Mouse (Mus musculus) spleen, adult 2 months (tissue): Measurements from ENCODE around the gene Hist3h2ba. TPM values are rescaled to one million over a fixed set of nuclear protein-coding genes. Genes with fewer than 3 reads are reported as not detected.
A peak's percentile ranks its signal among the peaks of the same experiment; 100 is the strongest.

Experiments
- DNase-seq, 2 experiments: peaks; one replicate each; pipeline versions ENCODE4 v3.0.0 to v3.0.0-alpha.2; 2012 to 2021; ENCODE audit warnings: low spot score in 2 of 2, low read depth in 1 of 2
- H3K27ac ChIP-seq: fragments of 200-500 bp; 2 replicates; pipeline ENCODE4 v1.5.1; 2012; ENCODE audit warnings: low read length, inconsistent platforms; ENCODE audit not compliant: insufficient read depth
- H3K27me3 ChIP-seq: fragments of 200-500 bp; 2 replicates; pipeline ENCODE4 v1.6.1; 2012; ENCODE audit warnings: mild to moderate bottlenecking, moderate library complexity, low read length, inconsistent platforms; ENCODE audit not compliant: control insufficient read depth, insufficient read depth
- H3K36me3 ChIP-seq: fragments of 200-500 bp; 2 replicates; pipeline ENCODE4 v1.6.1; 2012; ENCODE audit warnings: mild to moderate bottlenecking, low read length, inconsistent platforms; ENCODE audit not compliant: control insufficient read depth, insufficient read depth
- H3K4me1 ChIP-seq: fragments of 200-500 bp; 2 replicates; pipeline ENCODE4 v1.6.1; 2011; ENCODE audit warnings: inconsistent platforms; ENCODE audit not compliant: control insufficient read depth, insufficient read depth, insufficient read length
- H3K4me3 ChIP-seq: fragments of 200-500 bp; 2 replicates; pipeline ENCODE4 v1.5.1; 2011; ENCODE audit warnings: mild to moderate bottlenecking, inconsistent platforms; ENCODE audit not compliant: insufficient read depth, insufficient read length; ENCODE audit errors: extremely low read depth
- CTCF ChIP-seq: fragments of 200-500 bp; IDR thresholded peaks from 2 replicates; pipeline ENCODE4 v1.5.1; 2011; ENCODE audit warnings: mild to moderate bottlenecking, inconsistent platforms; ENCODE audit not compliant: insufficient read depth, insufficient read length, insufficient replicate concordance; ENCODE audit errors: extremely low read depth
- POLR2A ChIP-seq: fragments of 200-500 bp; IDR thresholded peaks from 2 replicates; pipeline ENCODE4 v1.6.1; 2011; ENCODE audit warnings: low read depth, low read length, inconsistent platforms
- WGBS: fragments of 180-500 bp; shearing (Covaris S2); methylation state at CpG from one replicate; pipeline ENCODE4 v1.1.7; 2018; 5-methylcytosine and 5-hydroxymethylcytosine counted together
- polyA plus RNA-seq: library from polyadenylated mRNA; depleted of rRNA; stranded (reverse); fragments of >200 nt; gene quantifications from 2 replicates; pipeline ENCODE4 v1.2.3, GENCODE M21; 2012; rRNA removed

The Hist3h2ba gene
- polyA plus RNA-seq = 13.2 and 21.2 TPM in 2 replicates

- Histone ChIP-seq H3K4me3 (peak within 1 kb of the TSS; percentile 59), H3K36me3 (no peaks in the 10 kb centered on the region), H3K4me1 (peaks cover 7% of the 10 kb centered on the region; the same call in 1 of the 2 replicates), H3K27me3 (no peaks in the 10 kb centered on the region), H3K27ac (peak within 1 kb of the TSS; percentile 74)
- TF ChIP-seq CTCF = no peak
- TF ChIP-seq POLR2A = peak; percentile 30
- peak; percentile 37 to 80 for DNase-seq
- WGBS = 2% methylated on average over 48 of the region's 48 CpGs
Measured at GRCm38 (mm10) chr11:58948542-58949479, at the start of gene Hist3h2ba. Hist3h2ba (plus strand) TSS chr11:58948920.

GRCm38 (mm10) chr11:58901080-58901479 lies 47.6 kb upstream of the Hist3h2ba start:
- no peak for DNase-seq
- no peak overlapping the region for H3K27ac ChIP-seq
- peaks cover 22% of the 10 kb centered on the region for H3K36me3 ChIP-seq
- no peak for TF ChIP-seq POLR2A
- no peak for TF ChIP-seq CTCF
- H3K4me1 ChIP-seq = peaks cover 2% of the 10 kb centered on the region; the same call in 1 of the 2 replicates
- no peaks in the 10 kb centered on the region for H3K27me3 ChIP-seq
- H3K4me3 ChIP-seq = no peak overlapping the region

- no peaks in the 10 kb centered on the region for H3K27me3 ChIP-seq
- peaks cover 12% of the 10 kb centered on the region for H3K36me3 ChIP-seq
- DNase-seq = peak; percentile 82 to 96
- H3K27ac ChIP-seq = peak within 1 kb of the TSS; percentile 89
- H3K4me1 ChIP-seq = peaks cover 2% of the 10 kb centered on the region; the same call in 1 of the 2 replicates
- under 1% methylated on average over 40 of the region's 40 CpGs for WGBS
- TF ChIP-seq CTCF = no peak
- no peak; the same call in 1 of the 2 replicates for TF ChIP-seq POLR2A
- H3K4me3 ChIP-seq = peak within 1 kb of the TSS; percentile 87
Measured at GRCm38 (mm10) chr11:58903511-58904409, 45.0 kb upstream of the Hist3h2ba start, which contains the start of gene Zfp39. Zfp39 (minus strand) TSS chr11:58904225.

- 2% methylated on average over 8 of the region's 8 CpGs for WGBS
- no peaks in the 10 kb centered on the region for H3K27me3 ChIP-seq
- H3K36me3 ChIP-seq = peaks cover 8% of the 10 kb centered on the region
- peak overlapping the region; percentile 87 for H3K4me3 ChIP-seq
- DNase-seq = no peak
- peaks cover 2% of the 10 kb centered on the region; the same call in 1 of the 2 replicates for H3K4me1 ChIP-seq
- H3K27ac ChIP-seq = peak overlapping the region; percentile 89
- no peak for TF ChIP-seq POLR2A
- no peak for TF ChIP-seq CTCF
Measured at GRCm38 (mm10) chr11:58904410-58904718, 44.4 kb upstream of the Hist3h2ba start.

GRCm38 (mm10) chr11:58904838-58905237 lies 43.9 kb upstream of the Hist3h2ba start:
- peak in 1 of 2 experiments; percentile 14 for DNase-seq
- WGBS = 71% methylated on average over 6 of the region's 6 CpGs
- Histone ChIP-seq H3K4me1 (peaks cover 2% of the 10 kb centered on the region; the same call in 1 of the 2 replicates), H3K27me3 (no peaks in the 10 kb centered on the region), H3K36me3 (peaks cover 8% of the 10 kb centered on the region), H3K27ac (no peak overlapping the region), H3K4me3 (no peak overlapping the region)
- TF ChIP-seq CTCF = no peak
- no peak for TF ChIP-seq POLR2A

- DNase-seq = no peak
- WGBS = 67% methylated on average over 1 of the region's 1 CpGs
- Histone ChIP-seq H3K27me3 (no peaks in the 10 kb centered on the region), H3K27ac (no peak overlapping the region), H3K4me1 (0 out of 2 replicates have a peak, but pooled peaks cover 2% of the 10 kb centered on the region), H3K36me3 (no peaks in the 10 kb centered on the region), H3K4me3 (no peak overlapping the region)
- TF ChIP-seq POLR2A (no peak), CTCF (no peak)
Measured at GRCm38 (mm10) chr11:58913776-58914175, 34.9 kb upstream of the Hist3h2ba start.
